Mouse (Mus musculus) MEL (cell line): Measurements from ENCODE around the gene Srcap. TPM values are rescaled to one million over a fixed set of nuclear protein-coding genes. Genes with fewer than 3 reads are reported as not detected.

Source experiments
- DNase-seq: peaks from one replicate; pipeline ENCODE4 v3.0.0; 2011; ENCODE audit warnings: low read depth, low spot score
- H3K27ac ChIP-seq: 2 replicates; pipeline ENCODE4 v1.5.1; 2012; ENCODE audit warnings: low read depth, mild to moderate bottlenecking, control low read depth, low read length, moderate library complexity; ENCODE audit not compliant: control insufficient read depth
- H3K27me3 ChIP-seq, 2 experiments: fragments of 150-350 bp in 1 of 2; sonication (generic) in 1 of 2; 2 replicates each; pipeline ENCODE4 v1.6.1; 2012; ENCODE audit warnings: low read length in 2 of 2, mild to moderate bottlenecking in 2 of 2, improper control_type of control experiment in 1 of 2, moderate library complexity in 1 of 2; ENCODE audit not compliant: insufficient read depth in 2 of 2, control insufficient read depth in 1 of 2
- H3K36me3 ChIP-seq, 2 experiments: 2 replicates each; pipeline ENCODE4 v1.6.1; 2012 to 2014; ENCODE audit warnings: low read length in 2 of 2, improper control_type of control experiment in 1 of 2, inconsistent platforms in 1 of 2, mild to moderate bottlenecking in 1 of 2; ENCODE audit not compliant: insufficient read depth in 2 of 2, control insufficient read depth in 1 of 2
- H3K4me1 ChIP-seq, 2 experiments: fragments of 150-350 bp in 1 of 2; sonication (generic) in 1 of 2; 2 replicates each; pipeline ENCODE4 v1.6.1; 2012; ENCODE audit warnings: low read length in 2 of 2, improper control_type of control experiment in 1 of 2, mild to moderate bottlenecking in 1 of 2; ENCODE audit not compliant: insufficient read depth in 2 of 2, control insufficient read depth in 1 of 2
- H3K4me3 ChIP-seq, 2 experiments: fragments of 150-350 bp in 1 of 2; sonication (generic) in 1 of 2; 2 replicates each; pipeline ENCODE4 v1.5.1; 2012; ENCODE audit warnings: low read depth in 2 of 2, low read length in 2 of 2, mild to moderate bottlenecking in 2 of 2, moderate library complexity in 2 of 2, control low read depth in 1 of 2, improper control_type of control experiment in 1 of 2; ENCODE audit not compliant: control insufficient read depth in 1 of 2, insufficient read depth in 1 of 2
- H3K79me2 ChIP-seq: 2 replicates; pipeline ENCODE4 v1.6.1; 2012; ENCODE audit warnings: mild to moderate bottlenecking, low read length, moderate library complexity; ENCODE audit not compliant: control insufficient read depth, poor library complexity, insufficient read depth
- H3K9ac ChIP-seq: 2 replicates; pipeline ENCODE4 v1.6.1; 2012; ENCODE audit warnings: low read depth, mild to moderate bottlenecking, control low read depth, low read length, moderate library complexity; ENCODE audit not compliant: control insufficient read depth, poor library complexity, severe bottlenecking
- H3K9me3 ChIP-seq: fragments of 150-350 bp; sonication (generic); replicated peaks from 2 replicates; pipeline ENCODE4 v1.6.1; 2012; ENCODE audit warnings: mild to moderate bottlenecking, low read length, improper control_type of control experiment, moderate library complexity; ENCODE audit not compliant: insufficient read depth
- BHLHE40 ChIP-seq: IDR thresholded peaks from 2 replicates; pipeline ENCODE4 v1.6.1; 2012; ENCODE audit warnings: low read depth, mild to moderate bottlenecking, inconsistent platforms, low read length, improper control_type of control experiment, borderline replicate concordance
- CHD1 ChIP-seq: IDR thresholded peaks from 2 replicates; pipeline ENCODE4 v1.6.1; 2012; ENCODE audit warnings: low read depth, mild to moderate bottlenecking, inconsistent platforms, low read length, improper control_type of control experiment
- CHD2 ChIP-seq: IDR thresholded peaks from 2 replicates; pipeline ENCODE4 v1.6.1; 2011; ENCODE audit warnings: low read length, improper control_type of control experiment
- ELF1 ChIP-seq: IDR thresholded peaks from 2 replicates; pipeline ENCODE4 v1.6.1; 2014; ENCODE audit warnings: low read depth, mild to moderate bottlenecking, inconsistent platforms, low read length, improper control_type of control experiment, moderate library complexity
- EP300 ChIP-seq, 2 experiments: IDR thresholded peaks; 2 replicates each; pipeline ENCODE4 v1.6.1; 2011; ENCODE audit warnings: improper control_type of control experiment in 2 of 2, low read length in 2 of 2, low read depth in 1 of 2, mild to moderate bottlenecking in 1 of 2
- ETS1 ChIP-seq: IDR thresholded peaks from 2 replicates; pipeline ENCODE4 v1.6.1; 2012; ENCODE audit warnings: low read depth, mild to moderate bottlenecking, inconsistent platforms, low read length, improper control_type of control experiment, moderate library complexity
- GATA1 ChIP-seq: IDR thresholded peaks from 2 replicates; pipeline ENCODE4 v1.6.1; 2011; ENCODE audit warnings: low read depth, low read length, improper control_type of control experiment
- HCFC1 ChIP-seq: IDR thresholded peaks from 2 replicates; pipeline ENCODE4 v1.6.1; 2012; ENCODE audit warnings: low read depth, mild to moderate bottlenecking, inconsistent platforms, low read length, improper control_type of control experiment, moderate library complexity
- KAT2A ChIP-seq: conservative IDR thresholded peaks from 2 replicates; pipeline ENCODE4 v1.6.1; 2012; ENCODE audit warnings: low read depth, low read length, improper control_type of control experiment, inconsistent platforms
- MAFK ChIP-seq: IDR thresholded peaks from 2 replicates; pipeline ENCODE4 v1.6.1; 2011; ENCODE audit warnings: low read depth, mild to moderate bottlenecking, low read length, improper control_type of control experiment, borderline replicate concordance
- MEF2A ChIP-seq: IDR thresholded peaks from 2 replicates; pipeline ENCODE4 v1.6.1; 2014; ENCODE audit warnings: low read depth, mild to moderate bottlenecking, inconsistent platforms, low read length, improper control_type of control experiment; ENCODE audit not compliant: poor library complexity, insufficient replicate concordance, severe bottlenecking; ENCODE audit errors: extremely low read depth
- MXI1 ChIP-seq: IDR thresholded peaks from 2 replicates; pipeline ENCODE4 v1.6.1; 2011; ENCODE audit warnings: mild to moderate bottlenecking, low read depth, low read length, improper control_type of control experiment
- MYB ChIP-seq: IDR thresholded peaks from 2 replicates; pipeline ENCODE4 v1.6.1; 2011; ENCODE audit warnings: mild to moderate bottlenecking, low read depth, low read length, improper control_type of control experiment
- NELFE ChIP-seq: IDR thresholded peaks from 2 replicates; pipeline ENCODE4 v1.6.1; 2011; ENCODE audit warnings: low read depth, low read length, improper control_type of control experiment
- POLR2A ChIP-seq, 2 experiments: IDR thresholded peaks; 2 replicates each; pipeline ENCODE4 v1.6.1; 2011 to 2012; ENCODE audit warnings: low read length in 2 of 2, mild to moderate bottlenecking in 2 of 2, control low read depth in 1 of 2, improper control_type of control experiment in 1 of 2, low read depth in 1 of 2, moderate library complexity in 1 of 2; ENCODE audit not compliant: control insufficient read depth in 1 of 2, insufficient read depth in 1 of 2, poor library complexity in 1 of 2
- POLR2AphosphoS2 ChIP-seq: IDR thresholded peaks from 2 replicates; pipeline ENCODE4 v1.6.1; 2011; ENCODE audit warnings: low read length, improper control_type of control experiment
- POLR2AphosphoS5 ChIP-seq: IDR thresholded peaks from 2 replicates; pipeline ENCODE4 v1.6.1; 2012; ENCODE audit warnings: low read depth, borderline replicate concordance, mild to moderate bottlenecking, inconsistent platforms, low read length, moderate library complexity, mixed read lengths
- RCOR1 ChIP-seq: IDR thresholded peaks from 2 replicates; pipeline ENCODE4 v1.6.1; 2012; ENCODE audit warnings: low read depth, mild to moderate bottlenecking, inconsistent platforms, low read length, improper control_type of control experiment
- TAL1 ChIP-seq: IDR thresholded peaks from 2 replicates; pipeline ENCODE4 v1.6.1; 2012; ENCODE audit warnings: mild to moderate bottlenecking, inconsistent platforms, low read length, moderate library complexity, mixed read lengths
- TBP ChIP-seq: IDR thresholded peaks from 2 replicates; pipeline ENCODE4 v1.8.0; 2011; ENCODE audit warnings: low read depth, low read length, improper control_type of control experiment
- USF1 ChIP-seq: IDR thresholded peaks from 2 replicates; pipeline ENCODE4 v1.6.1; 2014; ENCODE audit warnings: low read depth, mild to moderate bottlenecking, inconsistent platforms, low read length, improper control_type of control experiment, moderate library complexity
- USF2 ChIP-seq, 2 experiments: IDR thresholded peaks; 2 replicates each; pipeline ENCODE4 v1.6.1; 2011 to 2012; ENCODE audit warnings: improper control_type of control experiment in 2 of 2, low read length in 2 of 2, borderline replicate concordance in 1 of 2, inconsistent platforms in 1 of 2, low read depth in 1 of 2, mild to moderate bottlenecking in 1 of 2; ENCODE audit not compliant: insufficient read depth in 1 of 2
- ZNF384 ChIP-seq: IDR thresholded peaks from 2 replicates; pipeline ENCODE4 v1.6.1; 2012; ENCODE audit warnings: low read depth, mild to moderate bottlenecking, inconsistent platforms, low read length, improper control_type of control experiment
- polyA plus RNA-seq, 2 experiments: library from polyadenylated mRNA; stranded (reverse) in 1 of 2; unstranded in 1 of 2; fragments of >175 nt in 1 of 2; fragments of >200 nt in 1 of 2; gene quantifications; 2 replicates each; pipeline versions ENCODE4 v1.2.1 to v1.2.4; 2012; ENCODE audit warnings: low replicate concordance in 2 of 2, low read depth in 1 of 2; ENCODE audit not compliant: insufficient read length in 2 of 2, insufficient read depth in 1 of 2, missing spikeins in 1 of 2
- total RNA-seq: library from RNA; depleted of rRNA; stranded (reverse); fragments of 300-350 nt; gene quantifications from 2 replicates; pipeline ENCODE4 v1.2.3, GENCODE M21; 2012

Srcap gene
- total and polyA plus RNA-seq, 3 experiments = 20.3 to 45.1 (median 34.3) TPM

DNA sequence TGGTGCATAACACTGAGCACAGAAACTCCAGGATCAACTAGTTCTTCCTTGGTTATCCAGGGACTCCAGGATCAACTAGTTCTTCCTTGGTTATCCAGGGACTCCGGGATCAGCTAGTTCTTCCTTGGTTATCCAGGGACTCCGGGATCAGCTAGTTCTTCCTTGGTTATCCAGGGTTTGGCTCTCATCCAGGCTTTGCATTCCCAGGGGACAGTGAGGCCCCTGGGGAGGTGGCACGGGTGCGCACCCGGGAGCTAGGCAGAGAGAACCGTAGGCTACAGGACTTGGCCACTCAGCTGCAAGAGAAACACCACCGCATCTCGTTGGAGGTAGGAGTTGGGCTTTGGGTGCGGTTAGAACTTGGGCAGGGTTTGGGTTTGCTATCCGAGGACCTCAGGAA lies 79.3 kb downstream of the Srcap start:
- Histone ChIP-seq H3K36me3 (peaks cover 15 to 18% of the 10 kb centered on the region in 2 experiments), H3K79me2 (peaks cover 12% of the 10 kb centered on the region), H3K9ac (no peak overlapping the region), H3K27me3 (no peaks in the 10 kb centered on the region), H3K27ac (no peak overlapping the region), H3K4me1 (peaks cover 4 to 21% of the 10 kb centered on the region in 2 experiments; a peak in 3 of 4 replicates), H3K9me3 (no peaks in the 10 kb centered on the region), H3K4me3 (no peak overlapping the region)
- no peak for TF ChIP-seq NELFE
- TF ChIP-seq BHLHE40 = no peak
- TF ChIP-seq USF2 (IDR thresholded peaks at IDR 0.05; ENCODE audit: borderline replicate concordance in 1 of 2, insufficient read depth in 1 of 2, low read depth in 1 of 2, low read length in 2 of 2) = no peak
- TF ChIP-seq MEF2A = no peak
- no peak for TF ChIP-seq USF1
- no peak for TF ChIP-seq POLR2AphosphoS2
- no peak for TF ChIP-seq POLR2A (IDR thresholded peaks at IDR 0.05; ENCODE audit: control insufficient read depth in 1 of 2, insufficient read depth in 1 of 2, low read depth in 1 of 2, low read length in 2 of 2, poor library complexity in 1 of 2)
- no peak for TF ChIP-seq ZNF384
- no peak for TF ChIP-seq CHD2
- no peak for TF ChIP-seq MAFK
- TF ChIP-seq TBP = no peak
- no peak for TF ChIP-seq ELF1
- no peak for TF ChIP-seq RCOR1
- TF ChIP-seq MYB = no peak
- no peak for TF ChIP-seq CHD1
- TF ChIP-seq EP300 (IDR thresholded peaks at IDR 0.05; ENCODE audit: low read depth in 1 of 2, low read length in 2 of 2) = no peak
- no peak for TF ChIP-seq KAT2A
- TF ChIP-seq TAL1 = no peak
- TF ChIP-seq MXI1 = no peak
- DNase-seq = no peak

GRCm38 (mm10) chr7:127592575-127592974 lies 80.8 kb downstream of the Srcap start:
- H3K27me3 ChIP-seq = no peaks in the 10 kb centered on the region
- H3K4me3 ChIP-seq = no peak overlapping the region
- H3K36me3 ChIP-seq = peaks cover 6 to 17% of the 10 kb centered on the region in 2 experiments
- H3K9ac ChIP-seq = no peak overlapping the region
- H3K9me3 ChIP-seq = no peaks in the 10 kb centered on the region
- no peak for DNase-seq
- H3K79me2 ChIP-seq = peaks cover 12% of the 10 kb centered on the region
- peaks cover 0 to 7% of the 10 kb centered on the region in 2 experiments; a peak in 2 of 4 replicates for H3K4me1 ChIP-seq
- TF ChIP-seq TBP = no peak
- TF ChIP-seq GATA1 = no peak
- TF ChIP-seq POLR2AphosphoS5 = no peak
- TF ChIP-seq KAT2A = no peak
- no peak for TF ChIP-seq POLR2AphosphoS2
- TF ChIP-seq EP300 (IDR thresholded peaks at IDR 0.05; ENCODE audit: low read depth in 1 of 2, low read length in 2 of 2) = no peak
- TF ChIP-seq POLR2A (IDR thresholded peaks at IDR 0.05; ENCODE audit: control insufficient read depth in 1 of 2, insufficient read depth in 1 of 2, low read depth in 1 of 2, low read length in 2 of 2, poor library complexity in 1 of 2) = no peak
- TF ChIP-seq ETS1 = no peak
- TF ChIP-seq HCFC1 = no peak
- H3K27ac ChIP-seq = no peak overlapping the region
